Mouse (Mus musculus) spleen, adult 2 months (tissue): ENCODE results near the gene Myl4. TPM values are rescaled to one million over a fixed set of nuclear protein-coding genes. Genes with fewer than 3 reads are reported as not detected.
A peak's percentile ranks its signal among the peaks of the same experiment; 100 is the strongest.

ENCODE experiments used
- DNase-seq, 2 experiments: peaks; one replicate each; pipeline versions ENCODE4 v3.0.0 to v3.0.0-alpha.2; 2012 to 2021; ENCODE audit warnings: low spot score in 2 of 2, low read depth in 1 of 2
- H3K27ac ChIP-seq: fragments of 200-500 bp; 2 replicates; pipeline ENCODE4 v1.5.1; 2012; ENCODE audit warnings: low read length, inconsistent platforms; ENCODE audit not compliant: insufficient read depth
- H3K27me3 ChIP-seq: fragments of 200-500 bp; 2 replicates; pipeline ENCODE4 v1.6.1; 2012; ENCODE audit warnings: mild to moderate bottlenecking, moderate library complexity, low read length, inconsistent platforms; ENCODE audit not compliant: control insufficient read depth, insufficient read depth
- H3K36me3 ChIP-seq: fragments of 200-500 bp; 2 replicates; pipeline ENCODE4 v1.6.1; 2012; ENCODE audit warnings: mild to moderate bottlenecking, low read length, inconsistent platforms; ENCODE audit not compliant: control insufficient read depth, insufficient read depth
- H3K4me1 ChIP-seq: fragments of 200-500 bp; 2 replicates; pipeline ENCODE4 v1.6.1; 2011; ENCODE audit warnings: inconsistent platforms; ENCODE audit not compliant: control insufficient read depth, insufficient read depth, insufficient read length
- H3K4me3 ChIP-seq: fragments of 200-500 bp; 2 replicates; pipeline ENCODE4 v1.5.1; 2011; ENCODE audit warnings: mild to moderate bottlenecking, inconsistent platforms; ENCODE audit not compliant: insufficient read depth, insufficient read length; ENCODE audit errors: extremely low read depth
- CTCF ChIP-seq: fragments of 200-500 bp; IDR thresholded peaks from 2 replicates; pipeline ENCODE4 v1.5.1; 2011; ENCODE audit warnings: mild to moderate bottlenecking, inconsistent platforms; ENCODE audit not compliant: insufficient read depth, insufficient read length, insufficient replicate concordance; ENCODE audit errors: extremely low read depth
- POLR2A ChIP-seq: fragments of 200-500 bp; IDR thresholded peaks from 2 replicates; pipeline ENCODE4 v1.6.1; 2011; ENCODE audit warnings: low read depth, low read length, inconsistent platforms
- WGBS: fragments of 180-500 bp; shearing (Covaris S2); methylation state at CpG from one replicate; pipeline ENCODE4 v1.1.7; 2018; 5-methylcytosine and 5-hydroxymethylcytosine counted together
- polyA plus RNA-seq: library from polyadenylated mRNA; depleted of rRNA; stranded (reverse); fragments of >200 nt; gene quantifications from 2 replicates; pipeline ENCODE4 v1.2.3, GENCODE M21; 2012

Myl4 gene
- polyA plus RNA-seq, 1 experiment, result 10.5 TPM

GRCm38 (mm10) chr11:104604192-104604591, 53.7 kb downstream of the Myl4 start:
- Histone ChIP-seq H3K4me1 (peaks cover 7% of the 10 kb centered on the region), H3K36me3 (no peaks in the 10 kb centered on the region), H3K4me3 (no peak overlapping the region), H3K27me3 (no peaks in the 10 kb centered on the region), H3K27ac (no peak overlapping the region)
- TF ChIP-seq CTCF, result no peak
- no peak for TF ChIP-seq POLR2A
- 81% methylated on average over 6 of the region's 6 CpGs for WGBS
- no peak for DNase-seq

- peak in 1 of 2 experiments; percentile 86 for DNase-seq
- H3K36me3 ChIP-seq, result no peaks in the 10 kb centered on the region
- no peaks in the 10 kb centered on the region for H3K27me3 ChIP-seq
- H3K4me1 ChIP-seq, result peaks cover 5% of the 10 kb centered on the region
- H3K27ac ChIP-seq, result peak within 1 kb of the TSS; percentile 80
- TF ChIP-seq CTCF, result peak; percentile 56; the same call in 1 of the 2 replicates
- TF ChIP-seq POLR2A, result no peak
- H3K4me3 ChIP-seq, result peak within 1 kb of the TSS; percentile 81
- WGBS, result under 1% methylated on average over 50 of the region's 51 CpGs
Measured at GRCm38 (mm10) chr11:104607491-104608245, 57.2 kb downstream of the Myl4 start, which contains the start of gene Itgb3. Gene Itgb3, plus strand, starts transcription at chr11:104608000.

GRCm38 (mm10) chr11:104608249-104608920, 57.9 kb downstream of the Myl4 start:
- Histone ChIP-seq H3K27me3 (no peaks in the 10 kb centered on the region), H3K4me1 (peaks cover 5% of the 10 kb centered on the region), H3K36me3 (no peaks in the 10 kb centered on the region), H3K4me3 (peak overlapping the region; percentile 81), H3K27ac (peak overlapping the region; percentile 38)
- no peak for TF ChIP-seq CTCF
- no peak for TF ChIP-seq POLR2A
- 11% methylated on average over 23 of the region's 23 CpGs for WGBS
- no peak for DNase-seq

- 22% methylated on average over 6 of the region's 6 CpGs for WGBS
- Histone ChIP-seq H3K4me1 (peaks cover 8% of the 10 kb centered on the region), H3K36me3 (no peaks in the 10 kb centered on the region), H3K4me3 (no peak overlapping the region), H3K27me3 (no peaks in the 10 kb centered on the region), H3K27ac (no peak overlapping the region)
- TF ChIP-seq POLR2A (no peak), CTCF (no peak)
- no peak for DNase-seq
Measured at GRCm38 (mm10) chr11:104609033-104609684, 58.7 kb downstream of the Myl4 start.

GRCm38 (mm10) chr11:104609733-104610132, 59.3 kb downstream of the Myl4 start:
- Histone ChIP-seq H3K4me3 (no peak overlapping the region), H3K27ac (no peak overlapping the region), H3K36me3 (no peaks in the 10 kb centered on the region), H3K4me1 (peaks cover 8% of the 10 kb centered on the region), H3K27me3 (no peaks in the 10 kb centered on the region)
- WGBS, result 53% methylated on average over 4 of the region's 4 CpGs
- no peak for DNase-seq
- TF ChIP-seq CTCF (no peak), POLR2A (no peak)

GRCm38 (mm10) chr11:104611579-104612151, 61.2 kb downstream of the Myl4 start:
- TF ChIP-seq CTCF (no peak), POLR2A (no peak)
- Histone ChIP-seq H3K27ac (no peak overlapping the region), H3K27me3 (no peaks in the 10 kb centered on the region), H3K36me3 (no peaks in the 10 kb centered on the region), H3K4me3 (no peak overlapping the region), H3K4me1 (peaks cover 8% of the 10 kb centered on the region)
- no peak for DNase-seq
- WGBS, result 34% methylated on average over 4 of the region's 4 CpGs

- H3K36me3 ChIP-seq, result no peaks in the 10 kb centered on the region
- no peak for DNase-seq
Measured at GRCm38 (mm10) chr11:104613551-104613950, 63.1 kb downstream of the Myl4 start.

More at GRCm38 (mm10) chr11:104613551-104613950, 63.1 kb downstream of the Myl4 start:
- Histone ChIP-seq H3K4me1 (peaks cover 5% of the 10 kb centered on the region; the same call in 1 of the 2 replicates), H3K27me3 (no peaks in the 10 kb centered on the region), H3K4me3 (no peak overlapping the region), H3K27ac (no peak overlapping the region)
- TF ChIP-seq CTCF, result no peak
- TF ChIP-seq POLR2A, result no peak
- 60% methylated on average over 10 of the region's 10 CpGs for WGBS
